Mouse (Mus musculus) bone marrow macrophage, adult 2 months (primary cell): ENCODE results near the gene Chst11. TPM values are rescaled to one million over a fixed set of nuclear protein-coding genes. Genes with fewer than 3 reads are reported as not detected.

ENCODE experiments used
- H3K27ac ChIP-seq: 2 replicates; pipeline ENCODE4 v1.5.1; 2012; ENCODE audit warnings: low read depth, low read length; ENCODE audit not compliant: insufficient read depth
- H3K4me1 ChIP-seq: 2 replicates; pipeline ENCODE4 v1.6.1; 2012; ENCODE audit warnings: low read length; ENCODE audit not compliant: control insufficient read depth, insufficient read depth
- H3K4me3 ChIP-seq: 2 replicates; pipeline ENCODE4 v1.5.1; 2012; ENCODE audit warnings: mild to moderate bottlenecking, low read length, moderate library complexity; ENCODE audit not compliant: insufficient read depth
- CTCF ChIP-seq: IDR thresholded peaks from 2 replicates; pipeline ENCODE4 v1.5.1; 2012; ENCODE audit warnings: low read depth, mild to moderate bottlenecking, low read length, moderate library complexity
- POLR2A ChIP-seq: IDR thresholded peaks from 2 replicates; pipeline ENCODE4 v1.6.1; 2012; ENCODE audit warnings: mild to moderate bottlenecking, low read depth, low read length, borderline replicate concordance
- polyA plus RNA-seq: library from polyadenylated mRNA; stranded (reverse); fragments of >200 nt; gene quantifications from 2 replicates; pipeline ENCODE4 v1.2.4, GENCODE M21; 2012; ENCODE audit not compliant: missing spikeins, insufficient read depth, insufficient read length

Chst11 gene
- polyA plus RNA-seq, 1 experiment: 0.88 TPM

DNA sequence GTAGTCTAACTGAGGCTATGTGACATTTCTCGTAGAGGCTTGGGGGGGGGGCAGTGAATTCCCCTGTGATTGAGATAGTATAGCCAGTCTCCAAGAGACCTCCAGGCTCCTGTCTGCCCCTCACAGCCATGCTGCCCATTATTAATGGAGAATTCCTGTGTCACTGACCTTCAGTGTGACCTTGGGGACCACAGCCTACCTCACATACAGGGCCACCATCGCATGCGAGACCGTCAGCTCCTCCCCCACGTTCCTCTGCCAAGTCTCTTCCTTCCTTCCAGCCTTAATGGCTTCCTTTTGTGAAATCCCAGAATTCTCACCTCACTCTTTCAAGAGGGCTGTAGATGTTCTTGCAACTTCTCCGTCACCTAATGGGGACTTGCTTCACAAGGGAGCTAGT is 184.3 kb downstream of the Chst11 start:
- TF ChIP-seq CTCF (no peak), POLR2A (no peak)
- Histone ChIP-seq H3K4me3 (no peak overlapping the region), H3K27ac (no peak overlapping the region), H3K4me1 (peaks cover 41% of the 10 kb centered on the region)

- H3K4me1 ChIP-seq: peaks cover 17% of the 10 kb centered on the region
- no peak overlapping the region for H3K4me3 ChIP-seq
- H3K27ac ChIP-seq: no peak overlapping the region
- TF ChIP-seq POLR2A (no peak), CTCF (no peak)
These were observed 192.9 kb downstream of the Chst11 start for GRCm38 (mm10) chr10:83178151-83178550.

- TF ChIP-seq POLR2A (no peak), CTCF (no peak)
- H3K4me3 ChIP-seq: no peak overlapping the region
- peaks cover 21% of the 10 kb centered on the region for H3K4me1 ChIP-seq
- H3K27ac ChIP-seq: no peak overlapping the region
These were observed 193.4 kb downstream of the Chst11 start for GRCm38 (mm10) chr10:83178661-83179060.

DNA sequence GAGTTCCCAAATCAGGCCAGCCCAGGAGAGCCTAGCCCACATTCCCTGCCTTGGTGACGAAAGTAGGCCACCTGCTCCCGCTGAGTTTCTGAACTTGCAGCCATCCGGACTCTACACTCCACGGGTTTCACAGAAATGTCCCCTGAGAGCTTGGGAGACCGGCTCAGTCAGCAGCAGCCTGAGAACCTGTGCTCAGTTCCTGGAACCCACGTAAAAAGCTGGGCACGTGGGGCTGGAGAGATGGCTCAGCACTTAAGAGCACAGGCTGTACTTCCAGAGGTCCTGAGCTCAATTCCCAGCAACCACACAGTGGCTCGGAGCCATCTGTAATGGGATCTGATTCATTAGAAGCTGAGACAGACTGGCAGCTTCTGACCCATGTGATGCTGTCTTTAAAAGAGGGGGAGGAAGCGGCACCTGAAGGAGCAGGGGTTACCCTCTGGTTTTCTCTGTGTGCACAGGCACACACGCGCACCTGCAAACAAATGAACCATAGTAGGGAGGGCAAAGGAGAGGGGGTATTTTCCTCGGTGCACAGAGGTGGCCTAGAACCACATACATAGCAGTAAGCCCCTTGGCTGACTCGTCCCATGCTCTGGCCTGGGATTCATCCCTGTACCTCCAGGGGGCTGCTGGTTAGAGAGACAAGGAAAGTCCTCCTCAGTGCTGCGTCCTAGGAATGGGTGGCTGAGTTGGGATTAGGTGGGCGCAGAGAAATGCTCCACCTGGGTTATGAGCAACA is 196.7 kb downstream of the Chst11 start:
- TF ChIP-seq POLR2A (no peak), CTCF (no peak)
- Histone ChIP-seq H3K27ac (no peak overlapping the region), H3K4me3 (no peak overlapping the region), H3K4me1 (peaks cover 35% of the 10 kb centered on the region)

DNA sequence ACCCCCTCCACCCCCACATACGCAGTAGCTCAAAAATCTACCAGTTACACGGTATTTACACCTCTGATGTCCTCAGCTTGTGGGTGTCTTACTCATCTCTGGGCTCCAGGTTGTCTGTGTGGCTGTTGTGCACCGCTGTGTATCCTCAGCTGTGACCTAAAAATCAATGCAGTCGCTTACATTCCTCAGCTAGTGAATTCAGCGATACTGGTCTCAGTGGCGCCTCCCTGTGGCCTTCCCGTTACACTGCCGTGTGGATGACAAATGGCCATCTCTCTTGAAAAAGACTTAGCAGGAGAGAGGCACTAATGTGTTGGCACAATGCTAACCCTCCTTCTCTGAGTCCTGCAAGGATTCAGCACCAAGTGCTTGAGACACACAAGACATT is 197.3 kb downstream of the Chst11 start:
- H3K27ac ChIP-seq: no peak overlapping the region
- TF ChIP-seq POLR2A: no peak
- TF ChIP-seq CTCF: peak; percentile 83
- no peak overlapping the region for H3K4me3 ChIP-seq
- H3K4me1 ChIP-seq: peaks cover 29% of the 10 kb centered on the region

DNA sequence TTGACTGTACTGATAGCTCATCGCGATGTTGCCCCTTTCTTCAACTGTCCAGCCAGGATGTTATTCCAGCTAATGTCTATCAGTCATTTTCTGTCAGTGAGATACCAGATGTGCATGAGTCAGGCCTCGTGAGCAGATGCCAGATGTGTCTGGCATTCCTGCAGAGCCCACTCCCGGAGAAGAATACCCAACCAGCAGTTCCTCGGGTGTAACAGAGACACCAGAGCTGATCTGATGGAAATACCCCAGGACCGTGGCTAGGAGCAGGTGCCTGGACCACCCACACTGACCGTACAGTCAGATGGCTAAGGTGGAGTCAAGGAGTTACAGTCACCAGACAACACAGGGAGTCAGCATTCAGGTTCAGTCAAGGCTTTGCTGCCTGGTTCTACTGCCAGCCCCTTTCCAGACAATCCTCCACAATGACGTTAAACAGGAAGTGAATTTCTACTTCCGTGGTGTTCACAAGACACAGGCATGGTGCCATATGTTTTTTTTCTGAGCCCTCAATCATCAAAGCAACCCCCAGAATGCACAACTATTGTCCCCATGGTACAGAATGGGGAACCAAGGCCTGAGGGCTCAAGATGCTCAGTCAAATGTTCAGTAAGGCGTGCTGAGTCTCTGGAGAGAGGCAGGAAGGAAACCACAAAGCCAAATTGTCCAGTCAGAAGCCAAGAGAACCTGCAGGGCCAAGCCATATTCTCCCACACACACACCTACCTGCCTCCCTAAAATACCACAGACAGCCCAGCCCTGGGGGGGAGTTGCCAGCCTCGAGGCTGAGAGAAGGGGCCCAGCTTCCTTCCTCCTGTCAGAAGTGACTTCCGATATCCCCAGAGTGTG is 198.6 kb downstream of the Chst11 start:
- peaks cover 27% of the 10 kb centered on the region for H3K4me1 ChIP-seq
- H3K4me3 ChIP-seq: no peak overlapping the region
- H3K27ac ChIP-seq: peak overlapping the region; percentile 77
- TF ChIP-seq CTCF (no peak), POLR2A (no peak)

- TF ChIP-seq POLR2A: no peak
- no peak for TF ChIP-seq CTCF
- H3K27ac ChIP-seq: peak overlapping the region; percentile 77
- H3K4me3 ChIP-seq: no peak overlapping the region
- peaks cover 27% of the 10 kb centered on the region for H3K4me1 ChIP-seq
These were observed 199.3 kb downstream of the Chst11 start for GRCm38 (mm10) chr10:83184480-83185069.

- Histone ChIP-seq H3K4me3 (no peak overlapping the region), H3K27ac (no peak overlapping the region), H3K4me1 (peaks cover 27% of the 10 kb centered on the region)
- TF ChIP-seq CTCF: no peak
- no peak for TF ChIP-seq POLR2A
These were observed 199.8 kb downstream of the Chst11 start for GRCm38 (mm10) chr10:83185121-83185520.

DNA sequence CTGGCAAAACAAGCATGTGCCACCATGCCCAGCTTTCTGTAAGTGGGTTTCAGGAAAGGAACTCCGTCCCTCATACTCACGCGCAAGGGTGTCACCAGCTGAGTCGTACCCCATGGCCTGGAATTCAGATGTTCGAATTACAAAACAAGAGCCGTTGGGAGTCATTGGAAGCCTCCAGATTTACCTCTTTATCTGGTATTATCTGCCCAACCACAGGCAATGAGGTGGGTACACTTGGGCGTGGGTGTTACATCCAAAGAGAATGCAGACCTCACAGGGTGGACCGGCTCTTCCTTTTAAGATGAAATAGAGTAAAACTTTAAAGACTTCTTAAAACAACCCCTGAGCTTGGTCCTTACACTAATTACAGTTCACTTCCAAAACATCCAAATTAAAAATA is 200.9 kb downstream of the Chst11 start:
- Histone ChIP-seq H3K4me1 (peaks cover 27% of the 10 kb centered on the region), H3K4me3 (no peak overlapping the region), H3K27ac (no peak overlapping the region)
- no peak for TF ChIP-seq POLR2A
- no peak for TF ChIP-seq CTCF

- H3K4me3 ChIP-seq: no peak overlapping the region
- no peak overlapping the region for H3K27ac ChIP-seq
- TF ChIP-seq POLR2A: no peak
- TF ChIP-seq CTCF: no peak
- peaks cover 27% of the 10 kb centered on the region for H3K4me1 ChIP-seq
These were observed 201.7 kb downstream of the Chst11 start for GRCm38 (mm10) chr10:83186984-83187383.
